Mouse (Mus musculus): Measurements from ENCODE around the gene Slc25a11. TPM values are rescaled to one million over a fixed set of nuclear protein-coding genes. Genes with fewer than 3 reads are reported as not detected.

Gene Slc25a11
- polyA plus RNA-seq, 1 experiment from 2014 or later = 191 TPM

DNA sequence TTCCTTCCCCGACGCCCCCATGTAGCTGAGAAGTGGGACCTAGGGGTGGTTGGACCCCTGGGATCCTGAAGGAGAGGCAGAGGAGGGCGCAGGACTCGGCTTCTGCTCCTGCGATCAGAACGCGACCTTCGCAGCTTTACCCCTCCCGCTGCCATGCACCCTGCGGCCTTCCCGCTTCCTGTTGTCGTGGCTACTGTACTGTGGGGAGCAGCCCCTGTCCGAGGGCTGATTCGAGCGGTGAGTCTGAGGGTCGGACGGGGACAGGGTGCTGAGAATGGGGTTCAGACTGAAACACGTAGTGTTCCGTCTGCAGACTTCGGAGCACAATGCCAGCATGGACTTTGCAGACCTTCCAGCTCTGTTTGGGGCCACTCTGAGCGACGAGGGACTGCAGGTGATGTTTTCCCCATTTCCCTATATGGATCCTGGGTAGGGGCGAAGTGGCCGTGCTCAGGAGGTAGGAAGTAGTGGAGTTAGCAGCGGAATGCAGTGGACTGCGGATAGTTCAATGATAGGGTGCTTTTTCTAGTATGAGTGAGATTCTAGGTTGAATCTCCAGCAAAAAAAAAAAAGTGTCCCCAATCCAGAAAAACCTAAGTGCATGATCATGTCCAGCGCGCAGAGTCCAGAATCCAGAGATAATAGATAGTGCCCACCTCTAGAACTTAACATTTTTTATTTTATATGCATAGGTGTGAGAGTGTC lies 589 bp upstream of the Slc25a11 start:
- peak overlapping the region; percentile 94 for H3K4me2 ChIP-seq (ENCODE audit: low read length)
- H3K9ac ChIP-seq (ENCODE audit: low read depth, low read length) = peak overlapping the region; percentile 71
- peak overlapping the region; percentile 68 for H3K27ac ChIP-seq (ENCODE audit: low read depth, low read length)
- H3K27me3 ChIP-seq (replicated peaks; ENCODE audit: control insufficient read depth, insufficient read depth, low read length) = no peaks in the 10 kb centered on the region
- 6% methylated on average over 28 of the region's 28 CpGs for whole genome bisulfite sequencing
- H3K36me3 ChIP-seq (ENCODE audit: control insufficient read depth, insufficient read depth, low read length) = peaks cover 30% of the 10 kb centered on the region
- H3K9me3 ChIP-seq (ENCODE audit: control insufficient read depth, low read length) = no peaks in the 10 kb centered on the region
- peaks cover 36% of the 10 kb centered on the region for H3K4me1 ChIP-seq (ENCODE audit: control insufficient read depth, insufficient read depth, low read depth, low read length)
- 0 out of 2 replicates have a peak, but pooled peaks have one; percentile 1 for ATAC-seq
- peak overlapping the region; percentile 64 for H3K4me3 ChIP-seq (ENCODE audit: low read length)

GRCm38 (mm10) chr11:70646259-70646555 lies 1.1 kb downstream of the Slc25a11 start:
- 18% methylated on average over 3 of the region's 3 CpGs for WGBS
- Histone ChIP-seq H3K4me3 (ENCODE audit: low read length) (peak overlapping the region; percentile 64), H3K27me3 (replicated peaks; ENCODE audit: control insufficient read depth, insufficient read depth, low read length) (no peaks in the 10 kb centered on the region), H3K4me1 (ENCODE audit: control insufficient read depth, insufficient read depth, low read depth, low read length) (peaks cover 25% of the 10 kb centered on the region), H3K36me3 (ENCODE audit: control insufficient read depth, insufficient read depth, low read length) (peaks cover 23% of the 10 kb centered on the region), H3K27ac (ENCODE audit: low read depth, low read length) (peak overlapping the region; percentile 91), H3K4me2 (ENCODE audit: low read length) (peak overlapping the region; percentile 64), H3K9me3 (ENCODE audit: control insufficient read depth, low read length) (no peaks in the 10 kb centered on the region), H3K9ac (ENCODE audit: low read depth, low read length) (peak overlapping the region; percentile 85)
- ATAC-seq = no peak

GRCm38 (mm10) chr11:70645461-70646258 lies 1.6 kb downstream of the Slc25a11 start:
- H3K9me3 ChIP-seq (ENCODE audit: control insufficient read depth, low read length) = no peaks in the 10 kb centered on the region
- WGBS = 91% methylated on average over 12 of the region's 12 CpGs
- peaks cover 25% of the 10 kb centered on the region for H3K4me1 ChIP-seq (ENCODE audit: control insufficient read depth, insufficient read depth, low read depth, low read length)
- no peak overlapping the region for H3K27ac ChIP-seq (ENCODE audit: low read depth, low read length)
- peak overlapping the region; percentile 64 for H3K4me2 ChIP-seq (ENCODE audit: low read length)
- ATAC-seq = no peak
- peak overlapping the region; percentile 64 for H3K4me3 ChIP-seq (ENCODE audit: low read length)
- H3K27me3 ChIP-seq (replicated peaks; ENCODE audit: control insufficient read depth, insufficient read depth, low read length) = no peaks in the 10 kb centered on the region
- H3K36me3 ChIP-seq (ENCODE audit: control insufficient read depth, insufficient read depth, low read length) = peaks cover 19% of the 10 kb centered on the region
- H3K9ac ChIP-seq (ENCODE audit: low read depth, low read length) = peak overlapping the region; percentile 85

DNA sequence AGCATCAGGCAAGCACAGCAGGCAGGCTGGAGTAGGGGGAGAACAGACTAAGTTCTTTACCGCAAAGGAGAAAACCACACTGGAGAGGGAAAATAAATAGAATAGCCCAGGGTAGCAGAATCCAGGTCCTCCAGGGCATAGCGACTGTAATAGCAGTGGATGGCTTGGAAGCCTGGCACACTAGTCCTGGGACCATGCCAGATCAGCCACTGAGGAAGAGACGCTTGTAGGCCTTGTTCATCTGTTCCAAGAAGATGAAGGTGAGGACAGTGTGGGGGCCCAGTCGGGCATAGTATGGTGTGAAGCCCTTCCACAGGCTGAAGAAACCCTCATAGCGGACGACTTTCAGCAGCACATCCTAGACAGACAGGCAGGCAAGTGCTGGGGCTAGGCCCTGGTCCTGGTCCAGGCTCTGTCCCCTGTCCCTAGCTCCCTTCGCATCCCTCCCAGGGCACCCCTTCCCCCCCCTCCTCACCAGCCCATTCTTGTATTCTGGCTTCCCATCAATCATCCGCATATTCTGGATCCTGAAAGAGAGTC lies 2.6 kb downstream of the Slc25a11 start:
- Histone ChIP-seq H3K4me1 (ENCODE audit: control insufficient read depth, insufficient read depth, low read depth, low read length) (peaks cover 25% of the 10 kb centered on the region), H3K27ac (ENCODE audit: low read depth, low read length) (no peak overlapping the region), H3K9ac (ENCODE audit: low read depth, low read length) (no peak overlapping the region), H3K27me3 (replicated peaks; ENCODE audit: control insufficient read depth, insufficient read depth, low read length) (no peaks in the 10 kb centered on the region), H3K4me2 (ENCODE audit: low read length) (no peak overlapping the region), H3K36me3 (ENCODE audit: control insufficient read depth, insufficient read depth, low read length) (peaks cover 14% of the 10 kb centered on the region), H3K4me3 (ENCODE audit: low read length) (no peak overlapping the region), H3K9me3 (ENCODE audit: control insufficient read depth, low read length) (no peaks in the 10 kb centered on the region)
- 94% methylated on average over 8 of the region's 8 CpGs for WGBS
- no peak for ATAC-seq

DNA sequence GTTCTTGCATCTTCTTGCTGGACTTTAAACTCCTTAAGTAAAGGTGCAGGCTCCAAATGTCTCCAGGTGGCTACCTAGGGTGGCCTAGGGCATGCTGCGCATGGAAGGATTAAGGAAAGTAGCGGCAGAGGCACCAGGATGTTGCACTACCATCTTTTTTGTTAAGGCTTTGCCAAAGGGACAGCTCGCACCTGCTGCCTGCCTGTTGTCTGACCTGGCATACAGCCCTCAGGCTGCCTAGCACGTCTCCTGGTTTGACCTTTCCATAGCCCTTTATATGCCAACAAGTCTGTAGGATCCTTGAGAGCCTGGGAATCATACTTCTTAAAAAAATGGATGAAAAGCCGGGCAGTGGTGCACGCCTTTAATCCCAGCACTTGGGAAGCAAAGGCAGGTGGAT lies 4.2 kb downstream of the Slc25a11 start:
- H3K27me3 ChIP-seq (replicated peaks; ENCODE audit: control insufficient read depth, insufficient read depth, low read length) = no peaks in the 10 kb centered on the region
- H3K4me2 ChIP-seq (ENCODE audit: low read length) = no peak overlapping the region
- WGBS = 92% methylated on average over 6 of the region's 6 CpGs

GRCm38 (mm10) chr11:70641241-70641640 lies 6.0 kb downstream of the Slc25a11 start:
- Histone ChIP-seq H3K9me3 (ENCODE audit: control insufficient read depth, low read length) (no peaks in the 10 kb centered on the region), H3K27me3 (replicated peaks; ENCODE audit: control insufficient read depth, insufficient read depth, low read length) (no peaks in the 10 kb centered on the region), H3K4me1 (ENCODE audit: control insufficient read depth, insufficient read depth, low read depth, low read length) (peaks cover 12% of the 10 kb centered on the region), H3K9ac (ENCODE audit: low read depth, low read length) (no peak overlapping the region), H3K4me3 (ENCODE audit: low read length) (no peak overlapping the region), H3K36me3 (ENCODE audit: control insufficient read depth, insufficient read depth, low read length) (peaks cover 10% of the 10 kb centered on the region; the same call in 1 of the 2 replicates), H3K4me2 (ENCODE audit: low read length) (no peak overlapping the region), H3K27ac (ENCODE audit: low read depth, low read length) (no peak overlapping the region)
- no peak for ATAC-seq
- WGBS = 83% methylated on average over 7 of the region's 7 CpGs

More for the DNA sequence above, 4.2 kb downstream of the Slc25a11 start:
- Histone ChIP-seq H3K27ac (ENCODE audit: low read depth, low read length) (no peak overlapping the region), H3K4me3 (ENCODE audit: low read length) (no peak overlapping the region), H3K36me3 (ENCODE audit: control insufficient read depth, insufficient read depth, low read length) (peaks cover 10% of the 10 kb centered on the region; the same call in 1 of the 2 replicates), H3K4me1 (ENCODE audit: control insufficient read depth, insufficient read depth, low read depth, low read length) (peaks cover 16% of the 10 kb centered on the region), H3K9me3 (ENCODE audit: control insufficient read depth, low read length) (no peaks in the 10 kb centered on the region), H3K9ac (ENCODE audit: low read depth, low read length) (no peak overlapping the region)
- ATAC-seq = no peak

DNA sequence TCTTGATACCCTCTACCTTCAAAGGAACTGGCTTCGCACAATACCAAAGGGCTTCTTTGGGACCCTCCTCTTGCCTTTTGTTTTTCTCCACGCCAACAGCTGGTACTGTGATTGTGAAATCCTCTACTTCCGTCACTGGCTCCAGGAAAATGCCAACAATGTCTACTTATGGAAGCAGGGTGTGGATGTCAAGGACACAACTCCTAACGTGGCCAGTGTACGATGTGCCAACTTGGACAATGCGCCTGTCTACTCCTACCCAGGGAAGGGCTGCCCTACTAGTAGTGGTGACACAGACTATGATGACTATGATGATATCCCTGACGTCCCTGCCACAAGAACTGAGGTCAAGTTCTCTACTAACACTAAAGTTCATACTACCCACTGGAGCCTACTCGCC lies 7.3 kb downstream of the Slc25a11 start:
- Histone ChIP-seq H3K4me3 (ENCODE audit: low read length) (no peak overlapping the region), H3K27me3 (replicated peaks; ENCODE audit: control insufficient read depth, insufficient read depth, low read length) (no peaks in the 10 kb centered on the region), H3K36me3 (ENCODE audit: control insufficient read depth, insufficient read depth, low read length) (peaks cover 10% of the 10 kb centered on the region; the same call in 1 of the 2 replicates), H3K9me3 (ENCODE audit: control insufficient read depth, low read length) (no peaks in the 10 kb centered on the region), H3K27ac (ENCODE audit: low read depth, low read length) (no peak overlapping the region), H3K9ac (ENCODE audit: low read depth, low read length) (no peak overlapping the region), H3K4me1 (ENCODE audit: control insufficient read depth, insufficient read depth, low read depth, low read length) (no peaks in the 10 kb centered on the region), H3K4me2 (ENCODE audit: low read length) (no peak overlapping the region)
- ATAC-seq = no peak
- 88% methylated on average over 8 of the region's 8 CpGs for WGBS

GRCm38 (mm10) chr11:70638714-70639278 lies 8.5 kb downstream of the Slc25a11 start, which contains the start of gene Gp1ba:
Gene Gp1ba (plus strand): TSS chr11:70639122.
- Histone ChIP-seq H3K27me3 (replicated peaks; ENCODE audit: control insufficient read depth, insufficient read depth, low read length) (no peaks in the 10 kb centered on the region), H3K36me3 (ENCODE audit: control insufficient read depth, insufficient read depth, low read length) (peaks cover 3% of the 10 kb centered on the region; the same call in 1 of the 2 replicates), H3K4me3 (ENCODE audit: low read length) (no peak within 1 kb of the TSS), H3K9me3 (ENCODE audit: control insufficient read depth, low read length) (no peaks in the 10 kb centered on the region), H3K4me1 (ENCODE audit: control insufficient read depth, insufficient read depth, low read depth, low read length) (no peaks in the 10 kb centered on the region), H3K9ac (ENCODE audit: low read depth, low read length) (no peak within 1 kb of the TSS), H3K4me2 (ENCODE audit: low read length) (no peak within 1 kb of the TSS), H3K27ac (ENCODE audit: low read depth, low read length) (no peak within 1 kb of the TSS)
- 69% methylated on average over 5 of the region's 5 CpGs for WGBS
- no peak for ATAC-seq

- no peaks in the 10 kb centered on the region for H3K27me3 ChIP-seq (replicated peaks; ENCODE audit: control insufficient read depth, insufficient read depth, low read length)
- H3K36me3 ChIP-seq (ENCODE audit: control insufficient read depth, insufficient read depth, low read length) = peaks cover 3% of the 10 kb centered on the region; the same call in 1 of the 2 replicates
- H3K9ac ChIP-seq (ENCODE audit: low read depth, low read length) = no peak overlapping the region
- H3K4me2 ChIP-seq (ENCODE audit: low read length) = no peak overlapping the region
- 87% methylated on average over 1 of the region's 1 CpGs for WGBS
- H3K4me3 ChIP-seq (ENCODE audit: low read length) = no peak overlapping the region
- H3K27ac ChIP-seq (ENCODE audit: low read depth, low read length) = no peak overlapping the region
- ATAC-seq = no peak
- no peaks in the 10 kb centered on the region for H3K9me3 ChIP-seq (ENCODE audit: control insufficient read depth, low read length)
- no peaks in the 10 kb centered on the region for H3K4me1 ChIP-seq (ENCODE audit: control insufficient read depth, insufficient read depth, low read depth, low read length)
These were observed 9.0 kb downstream of the Slc25a11 start for GRCm38 (mm10) chr11:70638293-70638692.
